Mouse (Mus musculus) heart, postnatal 0 days (tissue): ENCODE data around the gene Isx.

Experiments used
- CTCF ChIP-seq: IDR thresholded peaks from 2 replicates; pipeline ENCODE4 v1.5.1; 2016; ENCODE audit warnings: antibody characterized with exemption, control low read depth, low read depth
- EP300 ChIP-seq: IDR thresholded peaks from 2 replicates; pipeline ENCODE4 v1.6.1; 2016; ENCODE audit warnings: antibody characterized with exemption, low read depth

DNA sequence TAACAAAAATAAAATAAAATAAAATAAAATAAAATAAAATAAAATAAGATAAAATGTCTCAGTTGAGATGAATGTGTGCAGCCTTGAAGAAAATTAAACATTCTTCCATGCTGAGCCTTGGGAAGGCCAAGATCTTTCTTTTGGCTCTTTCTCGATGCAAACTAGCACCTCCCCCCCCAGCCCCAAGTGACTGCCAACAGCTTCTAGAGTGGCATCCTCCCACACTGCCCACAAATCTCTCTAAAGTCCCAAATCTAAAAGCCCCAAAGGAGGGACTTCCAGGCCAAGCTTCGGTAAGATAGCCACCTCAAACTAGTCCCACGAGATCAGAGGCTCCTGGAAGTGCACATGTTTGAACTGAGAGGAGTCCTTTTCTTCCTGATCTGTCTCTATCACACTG lies 5.7 kb downstream of the Isx start:
- TF ChIP-seq CTCF (no peak), EP300 (no peak)
